In genomic region chr12:71624076-71624475, GRCm38 (mm10) we compare ENCODE assay signal across 16 mouse cellular contexts.
DNase-seq lines count a peak whose midpoint lies in the region; ATAC-seq and TF ChIP-seq lines count a peak whose summit lies in the region.
"Had no signal": no experiment of that assay in that cellular context is flagged by ENCODE, and none has a peak within 500 bp of the region (broad histone marks: within the 10 kb centered on the region; RNA-seq: fewer than 3 reads in every experiment).

No protein-coding gene starts in this region.

- TF ChIP-seq EP300 in stomach, postnatal 0 days (optimal IDR thresholded peaks at IDR 0.05), result no peak

- H3K36me3 ChIP-seq in intestine, embryonic 14.5 days (ENCODE audit: control insufficient read depth, insufficient read depth, low read length), result no peaks in the 10 kb centered on the region
- H3K36me3 ChIP-seq in intestine, postnatal 0 days (ENCODE audit: control insufficient read depth, insufficient read depth), result no peaks in the 10 kb centered on the region
- no peaks in the 10 kb centered on the region for H3K36me3 ChIP-seq in stomach, embryonic 14.5 days (ENCODE audit: control insufficient read depth, insufficient read depth, low read length)
- H3K36me3 ChIP-seq in stomach, postnatal 0 days (ENCODE audit: control insufficient read depth, insufficient read depth, low read length), result no peaks in the 10 kb centered on the region
- H3K36me3 ChIP-seq in midbrain, embryonic 13.5 days, result no peaks in the 10 kb centered on the region
- no peaks in the 10 kb centered on the region for H3K36me3 ChIP-seq in kidney, adult 2 months (ENCODE audit: control insufficient read depth, insufficient read depth, low read length)
- H3K36me3 ChIP-seq: embryonic facial prominence, embryonic 12.5 days; heart, embryonic 12.5 days; liver, embryonic 13.5 days had no signal

- peak; percentile 34 for ATAC-seq in cerebellum, adult (ENCODE audit: insufficient number of reproducible peaks, low FRiP score, low TSS enrichment)
- no peak for ATAC-seq in intestine, embryonic 14.5 days (replicated peaks; ENCODE audit: low FRiP score, low TSS enrichment, low read depth)
- no peak for ATAC-seq in intestine, postnatal 0 days
- no peak for ATAC-seq in stomach, embryonic 14.5 days (ENCODE audit: insufficient number of reproducible peaks, insufficient read depth, low FRiP score, low read depth)
- ATAC-seq in stomach, postnatal 0 days (ENCODE audit: low FRiP score, low TSS enrichment), result no peak
- ATAC-seq in midbrain, embryonic 13.5 days, result no peak
- ATAC-seq: lung, postnatal 0 days had no signal

- no peak for TF ChIP-seq POLR2A in kidney, adult 2 months (IDR thresholded peaks at IDR 0.05; ENCODE audit: low read depth, low read length)

- DNase-seq in cerebellum, postnatal 4 days (ENCODE audit: low spot score in 2 of 2), result no peak
- no peak for DNase-seq in intestine, embryonic 14.5 days (ENCODE audit: low spot score)
- DNase-seq in stomach, postnatal 0 days (ENCODE audit: low spot score), result no peak
- no peak for DNase-seq in kidney, adult 2 months
- DNase-seq: adrenal gland, postnatal 25 days; gastrocnemius, postnatal 14 days; heart, postnatal 4 days; liver, embryonic 13.5 days; thymus, postnatal 36 days had no signal

- no peaks in the 10 kb centered on the region for H3K27me3 ChIP-seq in intestine, embryonic 14.5 days (replicated peaks; ENCODE audit: control insufficient read depth, insufficient read depth, low read length)
- no peaks in the 10 kb centered on the region for H3K27me3 ChIP-seq in intestine, postnatal 0 days (replicated peaks; ENCODE audit: control insufficient read depth, insufficient read depth, low read length)
- H3K27me3 ChIP-seq in stomach, embryonic 14.5 days (ENCODE audit: control insufficient read depth, insufficient read depth, low read length), result no peaks in the 10 kb centered on the region
- H3K27me3 ChIP-seq in stomach, postnatal 0 days (ENCODE audit: control insufficient read depth, insufficient read depth, low read length), result no peaks in the 10 kb centered on the region
- H3K27me3 ChIP-seq in midbrain, embryonic 13.5 days, result no peaks in the 10 kb centered on the region
- H3K27me3 ChIP-seq in kidney, adult 2 months (replicated peaks; ENCODE audit: control insufficient read depth, insufficient read depth, low read length), result no peaks in the 10 kb centered on the region
- H3K27me3 ChIP-seq: embryonic facial prominence, embryonic 12.5 days; heart, embryonic 12.5 days; liver, embryonic 13.5 days had no signal

- peaks cover 20% of the 10 kb centered on the region for H3K4me1 ChIP-seq in intestine, embryonic 14.5 days (replicated peaks; ENCODE audit: control insufficient read depth, insufficient read depth, low read length)
- H3K4me1 ChIP-seq in intestine, postnatal 0 days (replicated peaks; ENCODE audit: control insufficient read depth, insufficient read depth, low read length), result no peaks in the 10 kb centered on the region; the same call in 1 of the 2 replicates
- peaks cover 30% of the 10 kb centered on the region for H3K4me1 ChIP-seq in stomach, embryonic 14.5 days (ENCODE audit: control insufficient read depth, insufficient read depth, low read length)
- no peaks in the 10 kb centered on the region for H3K4me1 ChIP-seq in stomach, postnatal 0 days (replicated peaks; ENCODE audit: control insufficient read depth, insufficient read depth)
- 0 out of 2 replicates have a peak, but pooled peaks cover 4% of the 10 kb centered on the region for H3K4me1 ChIP-seq in midbrain, embryonic 13.5 days (replicated peaks)
- H3K4me1 ChIP-seq in kidney, adult 2 months (ENCODE audit: control insufficient read depth, insufficient read depth, low read length), result no peaks in the 10 kb centered on the region
- H3K4me1 ChIP-seq: liver, embryonic 13.5 days had no signal

- no peak overlapping the region for H3K4me2 ChIP-seq in intestine, embryonic 14.5 days (ENCODE audit: low read length)
- no peak overlapping the region for H3K4me2 ChIP-seq in intestine, postnatal 0 days (replicated peaks; ENCODE audit: low read depth)
- no peak overlapping the region for H3K4me2 ChIP-seq in stomach, embryonic 14.5 days (replicated peaks; ENCODE audit: low read depth, low read length)
- H3K4me2 ChIP-seq in stomach, postnatal 0 days (replicated peaks; ENCODE audit: low read depth), result no peak overlapping the region
- no peak overlapping the region for H3K4me2 ChIP-seq in midbrain, embryonic 13.5 days (replicated peaks)
- H3K4me2 ChIP-seq: embryonic facial prominence, embryonic 12.5 days; heart, embryonic 12.5 days; liver, embryonic 13.5 days had no signal

- H3K9ac ChIP-seq in intestine, embryonic 14.5 days (ENCODE audit: low read length), result no peak overlapping the region
- no peak overlapping the region for H3K9ac ChIP-seq in intestine, postnatal 0 days (ENCODE audit: low read depth, low read length)
- H3K9ac ChIP-seq in stomach, embryonic 14.5 days (replicated peaks; ENCODE audit: low read depth, low read length), result no peak overlapping the region
- H3K9ac ChIP-seq in stomach, postnatal 0 days (ENCODE audit: low read length), result no peak overlapping the region
- H3K9ac ChIP-seq in midbrain, embryonic 13.5 days (replicated peaks), result no peak overlapping the region
- H3K9ac ChIP-seq: embryonic facial prominence, embryonic 12.5 days; heart, embryonic 12.5 days; liver, embryonic 13.5 days had no signal

- 51% methylated on average over 8 of the region's 8 CpGs for WGBS in intestine, embryonic 14.5 days
- WGBS in intestine, postnatal 0 days, result 62% methylated on average over 8 of the region's 8 CpGs
- 39% methylated on average over 8 of the region's 8 CpGs for WGBS in stomach, embryonic 14.5 days
- 53% methylated on average over 8 of the region's 8 CpGs for WGBS in stomach, postnatal 0 days
- 86% methylated on average over 8 of the region's 8 CpGs for whole genome bisulfite sequencing in midbrain, embryonic 13.5 days
- 75% methylated on average over 8 of the region's 8 CpGs for WGBS in kidney, adult 2 months

- TF ChIP-seq CTCF in intestine, postnatal 0 days (IDR thresholded peaks at IDR 0.05; ENCODE audit: low read depth), result no peak
- no peak for TF ChIP-seq CTCF in stomach, postnatal 0 days (IDR thresholded peaks at IDR 0.05; ENCODE audit: low read depth)
- TF ChIP-seq CTCF in kidney, adult 2 months (conservative IDR thresholded peaks at IDR 0.05; ENCODE audit: insufficient read depth, insufficient read length, low read depth, low read length), result no peak

- no peak overlapping the region for H3K4me3 ChIP-seq in intestine, embryonic 14.5 days (ENCODE audit: low read depth, low read length)
- H3K4me3 ChIP-seq in intestine, postnatal 0 days (ENCODE audit: low read depth, low read length), result no peak overlapping the region
- H3K4me3 ChIP-seq in stomach, embryonic 14.5 days (ENCODE audit: low read depth, low read length), result no peak overlapping the region
- no peak overlapping the region for H3K4me3 ChIP-seq in stomach, postnatal 0 days (ENCODE audit: low read depth, low read length)
- no peak overlapping the region for H3K4me3 ChIP-seq in midbrain, embryonic 13.5 days (replicated peaks)
- no peak overlapping the region for H3K4me3 ChIP-seq in kidney, adult 2 months (ENCODE audit: insufficient read depth, low read depth, low read length)
- H3K4me3 ChIP-seq: embryonic facial prominence, embryonic 12.5 days; heart, embryonic 12.5 days; liver, embryonic 13.5 days had no signal

- no peaks in the 10 kb centered on the region for H3K9me3 ChIP-seq in intestine, embryonic 14.5 days (ENCODE audit: control insufficient read depth, low read length)
- H3K9me3 ChIP-seq in intestine, postnatal 0 days (ENCODE audit: control insufficient read depth), result no peaks in the 10 kb centered on the region
- no peaks in the 10 kb centered on the region for H3K9me3 ChIP-seq in stomach, embryonic 14.5 days (ENCODE audit: control insufficient read depth, low read depth, low read length)
- H3K9me3 ChIP-seq in stomach, postnatal 0 days (ENCODE audit: control insufficient read depth, low read length), result no peaks in the 10 kb centered on the region
- no peaks in the 10 kb centered on the region for H3K9me3 ChIP-seq in midbrain, embryonic 13.5 days
- H3K9me3 ChIP-seq: embryonic facial prominence, embryonic 12.5 days; heart, embryonic 12.5 days; liver, embryonic 13.5 days had no signal

- 0 out of 2 replicates have a peak overlapping the region, but pooled peaks have one; percentile 1 for H3K27ac ChIP-seq in intestine, embryonic 14.5 days (ENCODE audit: low read depth)
- no peak overlapping the region for H3K27ac ChIP-seq in intestine, postnatal 0 days (ENCODE audit: low read depth, low read length)
- peak overlapping the region; percentile 58; the same call in 1 of the 2 replicates for H3K27ac ChIP-seq in stomach, embryonic 14.5 days (ENCODE audit: low read length)
- no peak overlapping the region for H3K27ac ChIP-seq in stomach, postnatal 0 days (replicated peaks)
- H3K27ac ChIP-seq in midbrain, embryonic 13.5 days, result no peak overlapping the region
- no peak overlapping the region for H3K27ac ChIP-seq in kidney, adult 2 months (ENCODE audit: insufficient read depth, low read depth, low read length)
- H3K27ac ChIP-seq: embryonic facial prominence, embryonic 12.5 days; liver, embryonic 13.5 days had no signal

Comparison
In these comparisons a context has a peak if more than half of its experiments do, and no peak if none do; other contexts are left out.
1. H3K27ac ChIP-seq: peak in intestine, embryonic 14.5 days (single experiment) and stomach, embryonic 14.5 days (single experiment); none in intestine, postnatal 0 days (single experiment), stomach, postnatal 0 days (single experiment), midbrain, embryonic 13.5 days (single experiment) and kidney, adult 2 months (single experiment).